Mouse (Mus musculus) myocyte (in vitro differentiated cells): ENCODE measurements around the gene Stmn3.

Experiments used
- CEBPB ChIP-seq: IDR thresholded peaks from 2 replicates; pipeline ENCODE4 v1.6.1; 2011; ENCODE audit warnings: mild to moderate bottlenecking, moderate library complexity; ENCODE audit not compliant: poor library complexity, insufficient read depth, severe bottlenecking
- E2F4 ChIP-seq: IDR thresholded peaks from one replicate; pipeline ENCODE4 v1.6.1; 2011; ENCODE audit warnings: mild to moderate bottlenecking, control low read depth, moderate library complexity; ENCODE audit not compliant: insufficient read depth
- MAX ChIP-seq: IDR thresholded peaks from one replicate; pipeline ENCODE4 v1.6.1; 2011; ENCODE audit warnings: low read depth, mild to moderate bottlenecking, control low read depth
- MYOD1 ChIP-seq, 3 experiments: IDR thresholded peaks; one replicate each; pipeline ENCODE4 v1.6.1; 2011; ENCODE audit warnings: control low read depth in 2 of 3, low read depth in 2 of 3, mild to moderate bottlenecking in 2 of 3, moderate library complexity in 1 of 3; ENCODE audit not compliant: insufficient read length in 2 of 3, control insufficient read depth in 1 of 3
- MYOG ChIP-seq, 3 experiments: IDR thresholded peaks; one replicate each; pipeline ENCODE4 v1.6.1; 2011; ENCODE audit warnings: control low read depth in 2 of 3, low read depth in 2 of 3, mild to moderate bottlenecking in 2 of 3; ENCODE audit not compliant: insufficient read length in 2 of 3, control insufficient read depth in 1 of 3, insufficient read depth in 1 of 3
- POLR2A ChIP-seq: IDR thresholded peaks from one replicate; pipeline ENCODE4 v1.6.1; 2011; ENCODE audit warnings: low read depth, mild to moderate bottlenecking, control low read depth, moderate library complexity; ENCODE audit not compliant: insufficient read length
- POLR2AphosphoS2 ChIP-seq: IDR thresholded peaks from one replicate; pipeline ENCODE4 v1.6.1; 2011; ENCODE audit warnings: low read depth, control low read depth; ENCODE audit not compliant: insufficient read length
- TCF12 ChIP-seq: IDR thresholded peaks from one replicate; pipeline ENCODE4 v1.6.1; 2011; ENCODE audit warnings: mild to moderate bottlenecking, control low read depth; ENCODE audit not compliant: poor library complexity, insufficient read depth, severe bottlenecking
- TCF3 ChIP-seq: IDR thresholded peaks from one replicate; pipeline ENCODE4 v1.6.1; 2011; ENCODE audit warnings: low read depth, control low read depth; ENCODE audit not compliant: insufficient read length
- USF1 ChIP-seq: IDR thresholded peaks from one replicate; pipeline ENCODE4 v1.6.1; 2011; ENCODE audit warnings: low read depth, mild to moderate bottlenecking, control low read depth, moderate library complexity

- no peak for TF ChIP-seq MAX
- TF ChIP-seq TCF12, result no peak
- TF ChIP-seq MYOG (IDR thresholded peaks at IDR 0.05; ENCODE audit: control insufficient read depth in 1 of 3, insufficient read depth in 1 of 3, insufficient read length in 2 of 3, low read depth in 2 of 3), result no peak
- no peak for TF ChIP-seq USF1
- TF ChIP-seq POLR2A, result no peak
- TF ChIP-seq POLR2AphosphoS2, result no peak
- TF ChIP-seq MYOD1 (IDR thresholded peaks at IDR 0.05; ENCODE audit: control insufficient read depth in 1 of 3, insufficient read length in 2 of 3, low read depth in 2 of 3), result no peak
- no peak for TF ChIP-seq CEBPB
- no peak for TF ChIP-seq E2F4
- no peak for TF ChIP-seq TCF3
Observed at GRCm38 (mm10) chr2:181313344-181314079, 788 bp downstream of the Stmn3 start.
